Mouse (Mus musculus): ENCODE data around the gene Olfr457. TPM values are rescaled to one million over a fixed set of nuclear protein-coding genes. Genes with fewer than 3 reads are reported as not detected.
"Not testable (repeated sequence)": the region's sequence is repeated elsewhere in the genome, so short reads cannot be mapped to it uniquely, and the experiment has no call there.

Gene Olfr457
- polyA plus RNA-seq (2012; rRNA removed): not detected in 2 replicates

DNA sequence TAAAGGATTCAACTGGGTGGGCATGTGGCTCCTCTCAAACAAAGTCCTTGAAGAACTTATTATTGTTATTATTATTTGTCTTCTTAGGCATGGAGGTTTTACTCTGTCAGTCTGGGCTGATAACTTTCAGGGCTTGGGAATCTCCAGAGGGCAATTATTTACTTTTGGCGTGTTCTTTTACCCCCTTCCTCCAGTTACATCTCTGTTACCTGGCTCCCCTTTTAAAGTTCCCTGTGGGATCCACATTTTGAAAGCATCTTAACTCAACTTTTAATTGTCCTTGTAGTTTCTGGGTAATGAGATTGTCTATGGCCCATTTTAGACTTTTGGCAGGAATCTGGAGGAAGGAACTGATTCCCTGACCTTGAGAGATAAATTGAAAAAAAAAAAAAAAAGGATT, at the start of gene Olfr457:
Gene Olfr457, minus strand, starts transcription at position 101 of the 400 bp plus-strand sequence.
- Histone ChIP-seq H3K4me3 (ENCODE audit: control insufficient read depth, insufficient read depth, low read length) (no peak within 1 kb of the TSS), H3K36me3 (ENCODE audit: control insufficient read depth, insufficient read depth, low read length) (no peaks in the 10 kb centered on the region), H3K27me3 (ENCODE audit: control insufficient read depth, insufficient read depth, low read length) (no peaks in the 10 kb centered on the region), H3K4me1 (replicated peaks; ENCODE audit: control insufficient read depth, insufficient read depth, low read length) (no peaks in the 10 kb centered on the region), H3K27ac (ENCODE audit: control insufficient read depth, insufficient read depth, low read length) (no peak within 1 kb of the TSS)
- TF ChIP-seq CTCF (IDR thresholded peaks at IDR 0.05; ENCODE audit: borderline replicate concordance, control insufficient read depth, extremely low read depth, insufficient read depth, low read length, poor library complexity): no peak
- no peak for TF ChIP-seq POLR2A (IDR thresholded peaks at IDR 0.05; ENCODE audit: control insufficient read depth, extremely low read depth, insufficient read depth, low read length, poor library complexity)
- DNase-seq: no peak
- WGBS: 77% methylated on average over 1 of the region's 1 CpGs

DNA sequence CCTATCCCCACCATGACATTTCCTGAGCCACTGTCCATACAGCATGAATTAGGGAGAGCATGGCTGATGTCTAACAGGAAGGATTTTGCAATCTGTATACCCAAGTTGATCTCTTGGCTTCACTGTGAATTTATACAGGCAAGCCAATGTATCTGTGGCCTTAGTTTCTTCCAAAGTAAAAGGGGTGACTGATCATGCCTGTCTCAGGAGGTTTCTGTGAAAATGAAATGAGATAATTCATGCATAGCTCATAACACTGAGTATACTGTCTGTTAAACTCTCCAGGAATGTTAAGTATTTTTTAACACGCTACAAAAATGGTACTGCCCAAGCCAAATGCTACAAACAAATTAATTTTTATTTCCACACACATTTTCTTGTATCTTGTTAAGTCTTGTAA, 37.3 kb upstream of the Olfr457 start:
- no peaks in the 10 kb centered on the region for H3K36me3 ChIP-seq (ENCODE audit: control insufficient read depth, insufficient read depth, low read length)
- TF ChIP-seq POLR2A (IDR thresholded peaks at IDR 0.05; ENCODE audit: control insufficient read depth, extremely low read depth, insufficient read depth, low read length, poor library complexity): no peak
- no peak for TF ChIP-seq CTCF (IDR thresholded peaks at IDR 0.05; ENCODE audit: borderline replicate concordance, control insufficient read depth, extremely low read depth, insufficient read depth, low read length, poor library complexity)
- no peaks in the 10 kb centered on the region for H3K4me1 ChIP-seq (replicated peaks; ENCODE audit: control insufficient read depth, insufficient read depth, low read length)
- DNase-seq: no peak
- H3K27me3 ChIP-seq (ENCODE audit: control insufficient read depth, insufficient read depth, low read length): no peaks in the 10 kb centered on the region
- H3K27ac ChIP-seq (ENCODE audit: control insufficient read depth, insufficient read depth, low read length): no peak overlapping the region
- 93% methylated on average over 1 of the region's 1 CpGs for WGBS
- H3K4me3 ChIP-seq (ENCODE audit: control insufficient read depth, insufficient read depth, low read length): no peak overlapping the region

DNA sequence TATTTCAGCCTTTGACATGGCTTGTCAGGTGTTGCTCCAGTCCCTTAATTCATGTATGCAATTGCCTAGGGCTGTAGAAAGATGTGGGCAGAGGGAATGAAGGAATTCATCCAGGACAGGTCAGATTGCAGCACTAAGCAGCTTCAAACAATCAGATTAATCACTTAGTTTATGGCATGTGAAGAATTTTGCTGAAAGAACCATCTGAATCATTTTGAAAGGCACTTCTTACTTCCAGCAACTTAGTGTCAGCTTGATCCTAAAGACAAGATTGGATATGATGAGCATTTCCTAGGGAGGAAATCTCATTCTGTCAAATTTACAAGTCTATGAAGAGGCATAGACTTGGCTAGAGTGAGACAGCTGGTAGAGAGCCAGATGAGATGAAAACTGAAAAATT, 33.2 kb upstream of the Olfr457 start:
- Histone ChIP-seq H3K27me3 (ENCODE audit: control insufficient read depth, insufficient read depth, low read length) (no peaks in the 10 kb centered on the region), H3K36me3 (ENCODE audit: control insufficient read depth, insufficient read depth, low read length) (no peaks in the 10 kb centered on the region), H3K4me1 (replicated peaks; ENCODE audit: control insufficient read depth, insufficient read depth, low read length) (no peaks in the 10 kb centered on the region), H3K27ac (ENCODE audit: control insufficient read depth, insufficient read depth, low read length) (no peak overlapping the region), H3K4me3 (ENCODE audit: control insufficient read depth, insufficient read depth, low read length) (no peak overlapping the region)
- TF ChIP-seq CTCF (IDR thresholded peaks at IDR 0.05; ENCODE audit: borderline replicate concordance, control insufficient read depth, extremely low read depth, insufficient read depth, low read length, poor library complexity) (no peak), POLR2A (IDR thresholded peaks at IDR 0.05; ENCODE audit: control insufficient read depth, extremely low read depth, insufficient read depth, low read length, poor library complexity) (no peak)
- no peak for DNase-seq

DNA sequence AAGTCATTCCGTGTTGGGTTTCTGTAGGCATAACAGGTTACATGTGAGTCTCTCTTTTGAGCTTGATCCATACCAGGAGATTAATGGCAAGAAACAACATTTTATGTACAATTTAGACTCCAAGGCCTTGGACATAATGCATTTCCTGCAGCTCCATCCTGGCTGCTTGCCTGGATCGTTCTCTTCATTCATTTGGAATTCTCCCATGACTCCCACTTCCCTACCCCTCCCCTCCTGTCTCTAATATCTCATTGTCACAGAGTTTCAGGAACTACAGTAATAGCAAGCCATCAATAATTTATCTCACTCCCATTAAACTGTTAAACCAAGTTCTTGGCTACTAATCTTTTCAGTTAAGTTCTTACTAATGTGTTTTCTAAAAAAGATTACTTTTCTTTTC, 27.3 kb upstream of the Olfr457 start:
- Histone ChIP-seq H3K4me3 (ENCODE audit: control insufficient read depth, insufficient read depth, low read length) (no peak overlapping the region), H3K27me3 (ENCODE audit: control insufficient read depth, insufficient read depth, low read length) (no peaks in the 10 kb centered on the region), H3K27ac (ENCODE audit: control insufficient read depth, insufficient read depth, low read length) (no peak overlapping the region), H3K4me1 (replicated peaks; ENCODE audit: control insufficient read depth, insufficient read depth, low read length) (no peaks in the 10 kb centered on the region), H3K36me3 (ENCODE audit: control insufficient read depth, insufficient read depth, low read length) (no peaks in the 10 kb centered on the region)
- TF ChIP-seq POLR2A (IDR thresholded peaks at IDR 0.05; ENCODE audit: control insufficient read depth, extremely low read depth, insufficient read depth, low read length, poor library complexity) (no peak), CTCF (IDR thresholded peaks at IDR 0.05; ENCODE audit: borderline replicate concordance, control insufficient read depth, extremely low read depth, insufficient read depth, low read length, poor library complexity) (no peak)
- WGBS: 91% methylated on average over 2 of the region's 2 CpGs
- DNase-seq: no peak

DNA sequence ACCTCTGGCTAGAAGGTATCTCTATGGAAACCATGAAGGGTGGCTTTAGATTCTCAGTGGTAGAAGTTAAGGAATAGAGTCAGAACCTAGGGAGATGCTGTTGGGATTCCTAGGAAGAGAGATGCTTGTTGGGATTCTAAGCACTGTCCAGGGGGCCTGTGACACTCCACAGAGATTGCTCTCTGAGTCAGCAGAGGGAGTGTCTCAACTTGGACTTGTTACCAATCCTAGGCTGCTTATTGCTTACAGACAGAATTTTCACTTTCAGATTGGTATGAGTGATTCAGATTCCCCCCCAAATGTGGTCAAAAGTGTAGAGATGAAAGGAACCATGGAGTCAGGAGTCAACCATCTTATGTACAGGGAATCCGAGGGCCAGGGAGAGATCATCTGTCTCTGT, 13.6 kb upstream of the Olfr457 start:
- H3K27me3 ChIP-seq (ENCODE audit: control insufficient read depth, insufficient read depth, low read length): no peaks in the 10 kb centered on the region
- H3K27ac ChIP-seq (ENCODE audit: control insufficient read depth, insufficient read depth, low read length): no peak overlapping the region
- H3K4me3 ChIP-seq (ENCODE audit: control insufficient read depth, insufficient read depth, low read length): no peak overlapping the region
- no peak for DNase-seq
- TF ChIP-seq POLR2A (IDR thresholded peaks at IDR 0.05; ENCODE audit: control insufficient read depth, extremely low read depth, insufficient read depth, low read length, poor library complexity) (no peak), CTCF (IDR thresholded peaks at IDR 0.05; ENCODE audit: borderline replicate concordance, control insufficient read depth, extremely low read depth, insufficient read depth, low read length, poor library complexity) (no peak)
- no peaks in the 10 kb centered on the region for H3K36me3 ChIP-seq (ENCODE audit: control insufficient read depth, insufficient read depth, low read length)
- 81% methylated on average over 1 of the region's 1 CpGs for WGBS
- no peaks in the 10 kb centered on the region for H3K4me1 ChIP-seq (replicated peaks; ENCODE audit: control insufficient read depth, insufficient read depth, low read length)

DNA sequence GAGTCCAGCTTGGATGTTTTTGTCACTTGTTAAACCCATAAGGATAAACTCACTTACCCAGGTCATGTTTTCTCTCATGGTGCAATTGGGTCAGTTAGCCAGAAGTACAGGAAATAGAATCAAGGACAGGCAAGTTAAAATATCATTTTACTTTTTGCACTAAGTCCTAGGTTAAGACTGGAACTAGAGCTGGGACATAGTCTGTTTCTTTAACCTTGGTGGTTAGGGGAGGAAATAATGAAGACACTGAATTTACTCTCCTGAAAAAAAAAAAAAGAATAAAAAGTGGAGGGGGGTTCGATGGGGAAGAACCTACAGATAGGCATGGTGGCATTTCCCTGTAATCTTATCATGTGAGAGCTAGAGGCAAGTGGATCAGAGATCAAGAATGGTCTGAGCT, 11.0 kb upstream of the Olfr457 start, which contains the start of gene Olfr456:
Gene Olfr456, minus strand, starts transcription at position 101 of the 400 bp plus-strand sequence.
- H3K27me3 ChIP-seq (ENCODE audit: control insufficient read depth, insufficient read depth, low read length): no peaks in the 10 kb centered on the region
- no peak within 1 kb of the TSS for H3K4me3 ChIP-seq (ENCODE audit: control insufficient read depth, insufficient read depth, low read length)
- no peaks in the 10 kb centered on the region for H3K36me3 ChIP-seq (ENCODE audit: control insufficient read depth, insufficient read depth, low read length)
- 89% methylated on average over 1 of the region's 1 CpGs for WGBS
- no peak for DNase-seq
- H3K27ac ChIP-seq (ENCODE audit: control insufficient read depth, insufficient read depth, low read length): no peak within 1 kb of the TSS
- H3K4me1 ChIP-seq (replicated peaks; ENCODE audit: control insufficient read depth, insufficient read depth, low read length): no peaks in the 10 kb centered on the region
- TF ChIP-seq POLR2A (IDR thresholded peaks at IDR 0.05; ENCODE audit: control insufficient read depth, extremely low read depth, insufficient read depth, low read length, poor library complexity): no peak
- TF ChIP-seq CTCF (IDR thresholded peaks at IDR 0.05; ENCODE audit: borderline replicate concordance, control insufficient read depth, extremely low read depth, insufficient read depth, low read length, poor library complexity): no peak

DNA sequence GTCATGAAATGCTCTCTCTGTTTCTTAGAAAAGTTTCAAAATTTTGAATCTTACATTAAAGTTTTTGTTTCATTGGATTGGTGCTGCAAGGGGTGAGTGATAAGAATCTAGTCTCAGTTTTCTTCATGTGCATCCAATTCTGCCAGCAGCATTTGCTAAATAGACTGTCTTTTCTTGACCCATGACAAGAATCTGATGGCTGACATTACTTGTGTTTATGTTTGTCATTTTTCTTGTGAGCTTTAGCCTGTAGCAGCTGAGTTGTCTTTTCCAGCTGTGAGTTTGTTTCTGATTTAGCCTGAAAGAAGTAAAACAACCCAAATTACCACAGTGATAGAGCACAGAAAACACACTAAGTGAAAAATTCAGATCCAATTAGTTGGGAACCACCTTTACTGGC, 8.5 kb upstream of the Olfr457 start:
- no peaks in the 10 kb centered on the region for H3K4me1 ChIP-seq (replicated peaks; ENCODE audit: control insufficient read depth, insufficient read depth, low read length)
- H3K4me3 ChIP-seq (ENCODE audit: control insufficient read depth, insufficient read depth, low read length): no peak overlapping the region
- no peaks in the 10 kb centered on the region for H3K27me3 ChIP-seq (ENCODE audit: control insufficient read depth, insufficient read depth, low read length)
- no peaks in the 10 kb centered on the region for H3K36me3 ChIP-seq (ENCODE audit: control insufficient read depth, insufficient read depth, low read length)
- no peak for TF ChIP-seq POLR2A (IDR thresholded peaks at IDR 0.05; ENCODE audit: control insufficient read depth, extremely low read depth, insufficient read depth, low read length, poor library complexity)
- no peak for TF ChIP-seq CTCF (IDR thresholded peaks at IDR 0.05; ENCODE audit: borderline replicate concordance, control insufficient read depth, extremely low read depth, insufficient read depth, low read length, poor library complexity)
- no peak for DNase-seq
- no peak overlapping the region for H3K27ac ChIP-seq (ENCODE audit: control insufficient read depth, insufficient read depth, low read length)

DNA sequence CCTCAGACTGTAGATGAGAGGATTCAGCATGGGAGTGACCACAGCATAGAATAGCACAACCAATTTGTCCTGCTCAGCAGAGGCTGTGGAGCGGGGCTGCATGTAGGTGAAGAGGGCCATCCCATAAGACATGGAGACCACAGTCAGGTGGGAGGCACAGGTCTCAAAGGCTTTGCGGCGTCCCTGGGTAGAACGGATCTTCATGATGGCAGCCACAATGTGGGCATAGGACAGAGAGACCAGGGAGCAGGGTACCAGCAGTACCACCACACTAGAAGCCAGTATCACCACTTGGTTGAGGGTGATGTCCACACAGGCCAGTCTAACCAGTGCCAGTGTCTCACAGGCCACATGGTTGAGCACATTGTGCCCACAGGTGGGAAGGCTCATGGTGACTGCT, 4.8 kb downstream of the Olfr457 start:
- not testable (repeated sequence) for H3K27ac ChIP-seq (ENCODE audit: control insufficient read depth, insufficient read depth, low read length); H3K4me3 ChIP-seq (ENCODE audit: control insufficient read depth, insufficient read depth, low read length); DNase-seq; H3K27me3 ChIP-seq (ENCODE audit: control insufficient read depth, insufficient read depth, low read length); H3K4me1 ChIP-seq (replicated peaks; ENCODE audit: control insufficient read depth, insufficient read depth, low read length); H3K36me3 ChIP-seq (ENCODE audit: control insufficient read depth, insufficient read depth, low read length)
- 97% methylated on average over 4 of the region's 4 CpGs for WGBS
